Mouse (Mus musculus) limb, embryonic 13.5 days (tissue): ENCODE data around the gene D16Ertd472e. TPM values are rescaled to one million over a fixed set of nuclear protein-coding genes. Genes with fewer than 3 reads are reported as not detected.

ENCODE experiments used
- ATAC-seq: fragments of 200-750 bp; cut with Nextera tagmentation; 2 replicates; pipeline ENCODE4 v1.8.0; 2017; ENCODE audit warnings: low read depth, moderate number of reproducible peaks, moderate TSS enrichment; ENCODE audit not compliant: low FRiP score
- H3K27ac ChIP-seq: fragments of 300-500 bp; sonication (generic); 2 replicates; pipeline ENCODE4 v1.5.1; 2015; ENCODE audit warnings: inconsistent platforms, mild to moderate bottlenecking, moderate library complexity
- H3K27me3 ChIP-seq: fragments of 300-500 bp; sonication (generic); 2 replicates; pipeline ENCODE4 v1.6.1; 2015; ENCODE audit warnings: mild to moderate bottlenecking, inconsistent platforms
- H3K36me3 ChIP-seq: fragments of 300-500 bp; sonication (generic); 2 replicates; pipeline ENCODE4 v1.6.1; 2015; ENCODE audit warnings: inconsistent platforms, mild to moderate bottlenecking, moderate library complexity
- H3K4me1 ChIP-seq: fragments of 300-500 bp; sonication (generic); 2 replicates; pipeline ENCODE4 v1.6.1; 2015; ENCODE audit warnings: inconsistent platforms
- H3K4me2 ChIP-seq: fragments of 300-500 bp; sonication (generic); replicated peaks from 2 replicates; pipeline ENCODE4 v1.6.1; 2015; ENCODE audit warnings: inconsistent platforms, mild to moderate bottlenecking, moderate library complexity
- H3K4me3 ChIP-seq: fragments of 300-500 bp; sonication (generic); 2 replicates; pipeline ENCODE4 v1.5.1; 2015; ENCODE audit warnings: moderate library complexity, mild to moderate bottlenecking, inconsistent platforms
- H3K9ac ChIP-seq: fragments of 300-500 bp; sonication (generic); 2 replicates; pipeline ENCODE4 v1.6.1; 2015; ENCODE audit warnings: mild to moderate bottlenecking, inconsistent platforms
- H3K9me3 ChIP-seq: fragments of 300-500 bp; sonication (generic); 2 replicates; pipeline ENCODE4 v1.6.1; 2016; ENCODE audit warnings: inconsistent platforms
- WGBS: fragments of 180-500 bp; shearing (Covaris S2); methylation state at CpG from one replicate; pipeline ENCODE4 v1.1.7; 2015; 5-methylcytosine and 5-hydroxymethylcytosine counted together
- polyA plus RNA-seq: library from polyadenylated mRNA; unstranded; fragments of >200 nt; fragmentation: Nextera tagmentation; extraction: Ambion mirVana; gene quantifications from 2 replicates; pipeline ENCODE4 v1.2.1, GENCODE M21; 2015

D16Ertd472e gene
- polyA plus RNA-seq, 1 experiment from 2014 or later: 24.4 TPM

DNA sequence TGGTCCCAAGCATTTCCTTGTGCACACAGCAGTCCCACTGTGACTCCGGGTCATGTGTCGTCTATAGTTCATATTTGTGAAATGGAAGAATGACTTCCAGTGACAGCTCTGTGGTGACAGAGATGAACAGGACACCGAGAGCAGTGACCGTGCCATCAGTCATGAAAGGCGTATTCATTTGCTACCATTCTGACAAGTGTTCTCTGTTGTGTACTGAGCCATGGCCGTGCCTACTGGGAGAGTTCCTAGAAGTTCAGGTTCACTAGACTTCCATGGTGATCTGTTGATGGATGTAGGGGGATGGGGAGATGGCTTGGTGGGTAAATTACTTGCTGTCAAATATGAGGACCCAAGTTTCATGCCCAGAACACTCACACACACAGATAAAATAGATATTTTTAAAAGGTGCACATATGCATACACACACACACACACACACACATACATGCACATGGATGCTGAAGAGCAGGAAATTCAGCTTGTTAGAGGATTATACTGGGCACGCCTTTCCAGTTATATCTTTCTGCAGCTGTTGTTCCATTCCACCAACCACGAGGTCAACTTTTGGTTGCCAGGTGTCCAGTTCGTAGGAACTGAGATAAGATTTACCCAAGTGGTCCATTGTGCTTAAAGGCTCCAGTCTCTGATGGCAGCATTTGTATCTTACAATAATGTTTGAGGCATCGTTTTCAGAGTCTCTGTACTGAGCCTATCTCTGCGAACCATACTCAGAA is 9.3 kb upstream of the D16Ertd472e start:
- 90% methylated on average over 11 of the region's 11 CpGs for WGBS
- no peaks in the 10 kb centered on the region for H3K36me3 ChIP-seq
- no peaks in the 10 kb centered on the region for H3K4me1 ChIP-seq
- no peak overlapping the region for H3K4me2 ChIP-seq
- no peak overlapping the region for H3K4me3 ChIP-seq
- no peak overlapping the region for H3K9ac ChIP-seq
- H3K27me3 ChIP-seq: no peaks in the 10 kb centered on the region
- ATAC-seq: no peak
- H3K27ac ChIP-seq: no peak overlapping the region
- H3K9me3 ChIP-seq: no peaks in the 10 kb centered on the region

DNA sequence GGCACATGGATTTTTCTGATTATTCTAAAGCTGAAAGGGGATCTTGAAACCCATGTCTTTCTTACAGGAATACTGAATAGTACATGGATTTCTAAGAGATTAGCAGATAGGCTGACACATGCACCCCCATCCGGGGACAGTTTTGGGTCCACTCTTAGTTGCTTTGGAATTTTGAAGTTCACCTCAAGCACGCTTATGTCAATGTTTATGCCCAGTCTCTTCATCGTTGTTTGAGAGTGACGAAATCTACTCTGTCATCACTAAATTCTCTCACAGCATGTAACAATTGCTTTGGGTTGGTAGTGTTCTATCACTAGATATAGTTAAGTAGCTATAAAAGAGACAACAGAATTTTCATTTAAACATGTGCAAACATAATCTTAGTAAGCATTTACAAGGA is 8.7 kb upstream of the D16Ertd472e start:
- ATAC-seq: no peak

DNA sequence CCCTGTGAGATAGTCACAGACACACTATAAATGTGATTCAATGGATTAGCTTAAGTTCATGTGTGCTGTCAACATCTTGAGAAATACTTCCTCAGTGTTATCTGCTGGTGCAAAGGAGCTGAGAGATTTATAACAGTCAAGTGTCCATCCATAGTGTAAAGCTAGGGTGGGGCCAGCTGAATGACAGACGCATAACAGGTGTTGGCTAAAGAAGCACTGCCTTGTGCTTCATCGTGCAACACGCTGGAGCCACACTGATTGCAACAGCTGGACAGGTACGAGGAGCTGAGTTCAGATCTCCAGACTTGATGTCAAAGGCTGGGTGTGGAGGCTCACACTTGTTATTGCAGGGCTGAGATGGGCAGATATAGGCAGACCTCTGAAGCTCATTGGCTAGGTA is 7.5 kb upstream of the D16Ertd472e start:
- no peaks in the 10 kb centered on the region for H3K36me3 ChIP-seq
- 88% methylated on average over 4 of the region's 4 CpGs for WGBS
- H3K9me3 ChIP-seq: no peaks in the 10 kb centered on the region
- no peak overlapping the region for H3K4me3 ChIP-seq
- H3K4me2 ChIP-seq: no peak overlapping the region
- ATAC-seq: no peak
- H3K4me1 ChIP-seq: no peaks in the 10 kb centered on the region
- no peak overlapping the region for H3K9ac ChIP-seq
- H3K27ac ChIP-seq: no peak overlapping the region
- no peaks in the 10 kb centered on the region for H3K27me3 ChIP-seq

More for the DNA sequence above, 8.7 kb upstream of the D16Ertd472e start:
- H3K9ac ChIP-seq: no peak overlapping the region
- no peaks in the 10 kb centered on the region for H3K9me3 ChIP-seq
- H3K4me3 ChIP-seq: no peak overlapping the region
- no peak overlapping the region for H3K4me2 ChIP-seq
- no peaks in the 10 kb centered on the region for H3K27me3 ChIP-seq
- H3K27ac ChIP-seq: no peak overlapping the region
- no peaks in the 10 kb centered on the region for H3K4me1 ChIP-seq
- 89% methylated on average over 4 of the region's 4 CpGs for WGBS
- H3K36me3 ChIP-seq: no peaks in the 10 kb centered on the region

DNA sequence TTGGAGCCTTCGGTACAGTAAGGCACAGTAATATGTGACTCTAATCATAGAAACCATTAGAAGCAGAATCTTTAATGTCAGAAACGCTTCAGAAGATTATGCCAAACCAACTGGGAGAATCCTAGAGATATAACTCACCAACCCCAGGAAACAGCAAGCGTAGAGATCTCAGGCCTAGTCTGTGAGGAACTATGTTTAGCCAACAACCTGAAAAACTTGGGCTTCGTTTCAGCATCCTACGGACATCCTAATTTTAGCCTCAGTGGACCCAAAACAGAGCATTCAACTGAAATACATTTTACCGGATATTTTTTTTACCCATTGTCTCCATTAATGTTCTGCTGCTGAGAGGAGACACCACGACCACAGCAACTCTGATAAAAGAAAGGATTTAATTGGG is 3.9 kb upstream of the D16Ertd472e start:
- Histone ChIP-seq H3K36me3 (no peaks in the 10 kb centered on the region), H3K9me3 (no peaks in the 10 kb centered on the region), H3K9ac (no peak overlapping the region), H3K4me2 (no peak overlapping the region), H3K4me1 (no peaks in the 10 kb centered on the region), H3K4me3 (no peak overlapping the region), H3K27ac (no peak overlapping the region), H3K27me3 (no peaks in the 10 kb centered on the region)
- no peak for ATAC-seq
- WGBS: 96% methylated on average over 7 of the region's 7 CpGs

DNA sequence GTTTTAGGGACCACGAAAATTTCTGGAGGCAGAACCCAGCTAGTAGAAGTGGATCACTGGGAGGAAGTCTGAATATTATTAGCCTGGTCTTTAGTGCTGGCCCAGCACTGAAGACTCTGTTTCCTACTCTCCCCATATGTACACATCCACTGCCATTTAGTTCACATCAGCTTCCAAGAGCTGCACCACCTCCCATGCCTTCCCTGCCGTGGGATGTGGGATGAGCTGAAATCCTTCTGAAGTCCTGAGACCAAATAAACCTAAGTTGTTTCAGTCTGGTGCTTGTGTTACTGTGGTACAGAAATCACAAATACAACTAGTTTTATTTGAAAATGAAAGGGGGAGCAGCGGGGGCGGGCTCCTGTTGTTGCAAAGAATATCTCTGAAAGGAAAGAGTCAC is 2.9 kb upstream of the D16Ertd472e start:
- Histone ChIP-seq H3K27ac (no peak overlapping the region), H3K4me1 (peaks cover 5% of the 10 kb centered on the region), H3K27me3 (no peaks in the 10 kb centered on the region), H3K36me3 (no peaks in the 10 kb centered on the region), H3K9me3 (no peaks in the 10 kb centered on the region), H3K4me2 (no peak overlapping the region), H3K4me3 (no peak overlapping the region), H3K9ac (no peak overlapping the region)
- ATAC-seq: no peak
- 88% methylated on average over 4 of the region's 4 CpGs for WGBS

DNA sequence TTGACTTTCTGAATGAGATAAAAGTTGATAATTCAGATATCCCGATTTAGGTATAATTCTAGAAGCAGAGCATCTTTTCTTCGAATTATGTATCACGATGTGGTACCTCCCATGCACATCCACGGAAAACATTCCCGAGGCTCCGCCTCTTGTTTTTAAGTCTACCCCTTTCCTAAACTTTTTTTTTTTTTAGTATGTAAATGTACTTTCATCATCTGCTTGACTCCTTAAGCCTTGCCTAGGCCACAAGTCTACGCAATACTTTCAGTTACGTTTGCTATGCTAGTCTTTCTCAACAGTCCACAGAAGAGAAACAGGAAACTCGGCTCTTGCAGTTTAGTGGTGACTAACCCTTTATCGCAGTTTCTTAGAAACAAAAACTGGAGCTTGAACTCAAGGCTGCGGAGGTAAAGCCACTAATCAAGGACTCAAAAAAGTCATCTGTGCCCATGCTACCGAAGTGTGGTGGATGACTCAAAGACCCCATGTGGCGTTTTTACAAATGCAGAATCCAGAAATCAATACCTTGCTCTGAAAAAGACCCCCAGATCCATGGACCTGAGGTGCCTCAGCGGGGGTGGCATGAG is 670 bp upstream of the D16Ertd472e start:
- H3K4me3 ChIP-seq: peak overlapping the region; percentile 83
- no peaks in the 10 kb centered on the region for H3K9me3 ChIP-seq
- WGBS: 22% methylated on average over 14 of the region's 14 CpGs
- peak overlapping the region; percentile 92; the same call in 1 of the 2 replicates for H3K27ac ChIP-seq
- peak overlapping the region; percentile 72 for H3K4me2 ChIP-seq
- no peaks in the 10 kb centered on the region for H3K27me3 ChIP-seq
- H3K4me1 ChIP-seq: peaks cover 18% of the 10 kb centered on the region
- peak overlapping the region; percentile 91 for H3K9ac ChIP-seq
- peak; percentile 37 for ATAC-seq
- peaks cover 6% of the 10 kb centered on the region; the same call in 1 of the 2 replicates for H3K36me3 ChIP-seq

DNA sequence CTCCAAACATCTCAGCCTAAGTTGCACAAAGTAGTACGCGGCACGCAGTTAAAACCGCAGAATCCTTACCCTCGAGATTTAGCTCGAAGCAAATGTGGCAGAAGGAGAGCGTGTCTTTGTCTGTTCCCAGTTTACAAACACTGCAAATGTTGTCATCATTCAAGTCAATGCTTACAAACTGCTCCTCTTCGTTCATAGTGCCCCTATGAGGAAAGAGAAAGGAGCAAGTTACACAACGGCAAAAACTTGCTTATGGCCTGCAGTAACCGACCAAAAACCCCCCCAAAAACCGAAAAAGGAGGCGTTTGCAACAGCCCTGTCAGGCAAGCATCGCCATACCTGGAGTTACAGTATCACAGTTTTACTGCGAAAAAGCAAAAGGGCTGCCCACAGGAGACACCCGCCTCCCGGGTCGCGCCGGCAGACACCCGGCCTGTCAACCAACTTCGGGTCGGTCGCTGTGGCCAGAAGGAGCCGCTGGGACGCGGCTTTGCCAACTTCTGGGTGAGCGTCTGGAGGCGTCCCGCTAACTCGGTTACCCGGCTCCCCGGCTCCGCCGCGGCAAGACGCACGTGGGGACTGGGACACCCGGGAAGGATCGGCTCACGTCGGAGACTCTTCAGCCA is 543 bp downstream of the D16Ertd472e start:
- Histone ChIP-seq H3K27me3 (no peaks in the 10 kb centered on the region), H3K36me3 (peaks cover 8% of the 10 kb centered on the region; the same call in 1 of the 2 replicates), H3K4me1 (peaks cover 18% of the 10 kb centered on the region), H3K9me3 (no peaks in the 10 kb centered on the region), H3K9ac (peak overlapping the region; percentile 91), H3K27ac (peak overlapping the region; percentile 92), H3K4me2 (peak overlapping the region; percentile 72), H3K4me3 (peak overlapping the region; percentile 83)
- WGBS: under 1% methylated on average over 41 of the region's 41 CpGs
- ATAC-seq: peak; percentile 70; the same call in 1 of the 2 replicates

DNA sequence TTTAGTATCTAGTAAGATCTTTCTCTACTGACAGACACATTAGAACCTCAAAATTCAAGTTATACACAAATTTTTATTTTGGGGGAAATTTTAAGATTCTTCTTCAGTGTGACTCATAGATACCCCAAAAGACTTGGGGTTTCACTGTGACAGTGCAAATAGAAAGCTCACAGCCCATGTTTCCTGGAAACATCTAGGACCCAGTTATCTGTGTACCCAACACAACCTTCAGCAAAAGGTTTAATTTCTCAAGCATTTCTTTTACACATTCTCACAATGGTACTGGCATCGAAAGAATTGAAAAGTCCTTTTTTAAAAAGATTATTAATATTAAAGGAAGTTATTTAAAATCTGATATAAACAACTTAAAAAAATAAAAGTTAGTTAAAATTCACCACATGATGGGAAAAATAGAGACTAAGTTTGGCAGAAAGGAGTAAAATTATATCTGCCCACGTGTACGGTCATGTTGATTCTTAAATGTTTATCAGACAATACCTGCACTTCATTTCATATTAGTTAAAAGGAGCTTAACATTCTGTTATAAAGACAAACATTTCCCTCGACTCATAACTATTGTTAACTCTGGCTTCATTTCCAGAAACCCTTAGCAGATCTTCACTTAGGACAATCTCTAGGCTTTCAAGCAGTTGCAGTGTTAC is 1.2 kb downstream of the D16Ertd472e start:
- ATAC-seq: no peak
- Histone ChIP-seq H3K4me3 (peak overlapping the region; percentile 83), H3K4me1 (peaks cover 18% of the 10 kb centered on the region), H3K9ac (peak overlapping the region; percentile 91), H3K27me3 (no peaks in the 10 kb centered on the region), H3K4me2 (peak overlapping the region; percentile 72), H3K27ac (peak overlapping the region; percentile 92), H3K36me3 (peaks cover 8% of the 10 kb centered on the region; the same call in 1 of the 2 replicates), H3K9me3 (no peaks in the 10 kb centered on the region)
- 32% methylated on average over 4 of the region's 4 CpGs for WGBS

DNA sequence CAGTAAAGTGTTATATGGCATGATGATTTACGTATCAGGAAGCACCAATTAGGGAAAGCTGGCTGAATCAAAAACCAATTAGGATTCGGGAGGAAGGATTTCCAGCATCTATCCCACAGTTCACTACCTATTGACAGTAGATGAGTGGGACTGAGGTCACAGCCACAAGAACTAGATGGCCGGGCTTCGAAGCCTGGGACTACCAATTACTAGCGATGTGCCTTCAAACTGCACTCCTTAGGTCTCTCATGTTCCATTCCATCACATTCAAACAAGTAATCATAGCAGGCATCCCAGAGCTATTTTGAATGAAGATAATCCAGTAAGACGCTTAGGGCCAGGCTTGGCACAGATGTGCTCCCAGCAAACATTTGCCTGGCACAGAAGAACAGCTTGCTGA is 2.3 kb downstream of the D16Ertd472e start:
- Histone ChIP-seq H3K4me3 (peak overlapping the region; percentile 83), H3K4me2 (peak overlapping the region; percentile 72), H3K9me3 (no peaks in the 10 kb centered on the region), H3K27me3 (no peaks in the 10 kb centered on the region), H3K36me3 (peaks cover 8% of the 10 kb centered on the region; the same call in 1 of the 2 replicates), H3K9ac (peak overlapping the region; percentile 40; the same call in 1 of the 2 replicates), H3K27ac (no peak overlapping the region), H3K4me1 (peaks cover 18% of the 10 kb centered on the region)
- no peak for ATAC-seq
- WGBS: 37% methylated on average over 6 of the region's 6 CpGs

DNA sequence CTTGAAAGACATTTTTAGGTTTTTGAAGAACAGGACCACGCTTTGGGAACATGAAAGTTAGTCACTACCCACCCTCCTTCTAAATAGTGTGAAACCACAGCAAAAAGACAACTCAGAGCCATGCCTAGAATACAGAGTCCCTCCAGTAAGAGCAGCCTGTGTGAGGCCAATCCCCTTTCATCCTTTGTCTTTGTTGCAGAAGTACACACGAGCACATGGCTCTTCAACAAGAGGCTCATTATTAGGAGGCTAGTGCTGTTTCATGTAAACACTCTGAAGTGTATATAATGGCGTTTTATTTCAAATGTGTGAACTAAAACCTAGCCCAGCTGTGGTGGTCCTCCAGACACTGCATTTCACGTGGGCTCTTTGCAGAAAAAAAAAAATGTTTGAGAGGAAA is 3.5 kb downstream of the D16Ertd472e start:
- H3K36me3 ChIP-seq: peaks cover 8% of the 10 kb centered on the region; the same call in 1 of the 2 replicates
- 43% methylated on average over 4 of the region's 4 CpGs for WGBS
- no peak overlapping the region for H3K27ac ChIP-seq
- ATAC-seq: no peak
- H3K4me1 ChIP-seq: peaks cover 18% of the 10 kb centered on the region
- no peak overlapping the region for H3K4me3 ChIP-seq
- peak overlapping the region; percentile 72; the same call in 1 of the 2 replicates for H3K4me2 ChIP-seq
- H3K9me3 ChIP-seq: no peaks in the 10 kb centered on the region
- H3K9ac ChIP-seq: no peak overlapping the region
- no peaks in the 10 kb centered on the region for H3K27me3 ChIP-seq

DNA sequence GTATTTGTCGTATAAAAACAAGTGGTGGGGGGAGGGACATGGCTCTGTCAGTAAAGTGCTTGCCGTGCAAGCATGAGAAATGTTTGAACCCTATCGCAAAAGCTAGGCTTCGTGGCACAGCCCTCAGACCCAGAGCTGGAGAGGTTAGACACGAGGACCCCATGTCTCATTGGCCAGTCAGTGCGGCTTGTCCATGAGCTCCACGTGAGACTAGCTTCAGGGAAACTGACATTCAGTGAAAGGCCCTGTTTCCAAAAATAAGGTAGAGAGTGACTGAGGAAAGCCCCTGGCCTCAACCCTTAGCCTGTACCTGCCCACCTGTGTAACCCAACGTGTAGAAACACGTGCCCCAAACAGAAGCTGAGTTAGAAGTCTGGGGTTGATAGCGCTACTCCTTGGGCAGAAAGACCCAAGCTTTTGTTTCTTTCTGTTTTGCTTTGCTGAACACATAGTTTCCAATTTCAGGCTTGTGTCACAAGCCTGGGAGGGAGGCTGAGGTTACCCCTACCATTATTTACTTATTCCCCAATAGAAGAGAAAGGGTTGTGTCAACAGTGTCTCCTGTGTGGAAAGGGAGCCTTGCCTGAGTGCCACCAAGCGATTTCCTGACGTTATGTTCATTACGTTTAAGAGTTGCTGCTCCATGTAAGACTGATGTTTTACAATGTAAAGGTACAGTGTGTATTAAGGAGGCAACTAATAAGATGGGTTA is 12.2 kb downstream of the D16Ertd472e start:
- no peaks in the 10 kb centered on the region for H3K4me1 ChIP-seq

More for the DNA sequence above, 12.2 kb downstream of the D16Ertd472e start:
- WGBS: 84% methylated on average over 13 of the region's 13 CpGs
- no peak for ATAC-seq
- H3K36me3 ChIP-seq: peaks cover 51% of the 10 kb centered on the region
- H3K9ac ChIP-seq: no peak overlapping the region
- no peaks in the 10 kb centered on the region for H3K9me3 ChIP-seq
- no peak overlapping the region for H3K4me2 ChIP-seq
- H3K4me3 ChIP-seq: no peak overlapping the region
- no peaks in the 10 kb centered on the region for H3K27me3 ChIP-seq
- H3K27ac ChIP-seq: no peak overlapping the region
